Mouse (Mus musculus): Measurements from ENCODE around the gene Xbp1.

GRCm38 (mm10) chr11:5520412-5521265 lies at the start of gene Xbp1:
- TF ChIP-seq CTCF (IDR thresholded peaks at IDR 0.05; ENCODE audit: borderline replicate concordance, extremely low read depth, insufficient read depth, insufficient read length) (no peak), POLR2A (IDR thresholded peaks at IDR 0.05; ENCODE audit: borderline replicate concordance, extremely low read depth, insufficient read depth, insufficient read length, poor library complexity, severe bottlenecking) (peak; percentile 89)
